Mouse (Mus musculus) forebrain, embryonic 13.5 days (tissue): ENCODE results near the gene Ewsr1. TPM values are rescaled to one million over a fixed set of nuclear protein-coding genes. Genes with fewer than 3 reads are reported as not detected.

Experiments
- ATAC-seq: fragments of 200-750 bp; cut with Nextera tagmentation; 2 replicates; pipeline ENCODE4 v1.8.0; 2017
- H3K27ac ChIP-seq: fragments of 300-500 bp; sonication (generic); 2 replicates; pipeline ENCODE4 v1.5.1; 2015; ENCODE audit warnings: inconsistent platforms, mild to moderate bottlenecking, moderate library complexity
- H3K27me3 ChIP-seq: fragments of 300-500 bp; sonication (generic); 2 replicates; pipeline ENCODE4 v1.6.1; 2015; ENCODE audit warnings: mild to moderate bottlenecking, inconsistent platforms
- H3K36me3 ChIP-seq: fragments of 300-500 bp; sonication (generic); 2 replicates; pipeline ENCODE4 v1.6.1; 2015; ENCODE audit warnings: mild to moderate bottlenecking, inconsistent platforms; ENCODE audit not compliant: poor library complexity, severe bottlenecking
- H3K4me1 ChIP-seq: fragments of 300-500 bp; sonication (generic); 2 replicates; pipeline ENCODE4 v1.6.1; 2015; ENCODE audit warnings: inconsistent platforms
- H3K4me2 ChIP-seq: fragments of 300-500 bp; sonication (generic); 2 replicates; pipeline ENCODE4 v1.6.1; 2015; ENCODE audit warnings: inconsistent platforms, mild to moderate bottlenecking, moderate library complexity
- H3K4me3 ChIP-seq: fragments of 300-500 bp; sonication (generic); 2 replicates; pipeline ENCODE4 v1.5.1; 2015; ENCODE audit warnings: mild to moderate bottlenecking, inconsistent platforms
- H3K9ac ChIP-seq: fragments of 300-500 bp; sonication (generic); 2 replicates; pipeline ENCODE4 v1.6.1; 2015; ENCODE audit warnings: mild to moderate bottlenecking, inconsistent platforms
- H3K9me3 ChIP-seq: fragments of 300-500 bp; sonication (generic); replicated peaks from 2 replicates; pipeline ENCODE4 v1.6.1; 2016; ENCODE audit warnings: inconsistent platforms
- WGBS: fragments of 180-500 bp; shearing (Covaris S2); methylation state at CpG from one replicate; pipeline ENCODE4 v1.1.7; 2015; 5-methylcytosine and 5-hydroxymethylcytosine counted together
- polyA plus RNA-seq: library from polyadenylated mRNA; unstranded; fragments of >200 nt; fragmentation: Nextera tagmentation; extraction: Ambion mirVana; gene quantifications from 2 replicates; pipeline ENCODE4 v1.2.1, GENCODE M21; 2015

Ewsr1 gene
- polyA plus RNA-seq, 1 experiment from 2014 or later = 808 TPM

DNA sequence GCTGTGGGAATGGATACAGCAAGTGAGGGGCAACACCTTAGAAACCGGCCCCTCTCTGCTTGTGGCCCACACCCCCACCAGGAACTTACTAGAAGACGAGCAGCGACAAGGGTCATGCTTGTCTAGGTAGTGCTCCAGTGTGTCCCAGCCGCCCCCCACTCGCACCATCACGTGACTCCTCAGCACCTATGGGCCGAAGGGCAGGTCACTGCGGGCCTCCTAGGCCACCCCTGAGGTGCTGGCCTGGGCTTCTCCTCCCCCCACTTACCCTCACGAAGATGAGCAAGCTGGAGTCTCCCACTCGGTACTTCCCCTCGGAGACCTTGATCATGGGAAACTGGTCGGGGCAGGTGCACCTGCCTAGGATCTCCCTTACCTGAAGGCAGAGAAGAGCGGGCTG lies 36.7 kb downstream of the Ewsr1 start:
- H3K27me3 ChIP-seq = peaks cover 74% of the 10 kb centered on the region
- H3K9ac ChIP-seq = peak overlapping the region; percentile 57; the same call in 1 of the 2 replicates
- no peaks in the 10 kb centered on the region for H3K9me3 ChIP-seq
- WGBS = 17% methylated on average over 13 of the region's 13 CpGs
- peak overlapping the region; percentile 40 for H3K4me3 ChIP-seq
- ATAC-seq = no peak; the same call in 1 of the 2 replicates
- H3K4me1 ChIP-seq = peaks cover 60% of the 10 kb centered on the region
- H3K36me3 ChIP-seq = 0 out of 2 replicates have a peak, but pooled peaks cover 5% of the 10 kb centered on the region
- H3K27ac ChIP-seq = no peak overlapping the region
- H3K4me2 ChIP-seq = peak overlapping the region; percentile 79

DNA sequence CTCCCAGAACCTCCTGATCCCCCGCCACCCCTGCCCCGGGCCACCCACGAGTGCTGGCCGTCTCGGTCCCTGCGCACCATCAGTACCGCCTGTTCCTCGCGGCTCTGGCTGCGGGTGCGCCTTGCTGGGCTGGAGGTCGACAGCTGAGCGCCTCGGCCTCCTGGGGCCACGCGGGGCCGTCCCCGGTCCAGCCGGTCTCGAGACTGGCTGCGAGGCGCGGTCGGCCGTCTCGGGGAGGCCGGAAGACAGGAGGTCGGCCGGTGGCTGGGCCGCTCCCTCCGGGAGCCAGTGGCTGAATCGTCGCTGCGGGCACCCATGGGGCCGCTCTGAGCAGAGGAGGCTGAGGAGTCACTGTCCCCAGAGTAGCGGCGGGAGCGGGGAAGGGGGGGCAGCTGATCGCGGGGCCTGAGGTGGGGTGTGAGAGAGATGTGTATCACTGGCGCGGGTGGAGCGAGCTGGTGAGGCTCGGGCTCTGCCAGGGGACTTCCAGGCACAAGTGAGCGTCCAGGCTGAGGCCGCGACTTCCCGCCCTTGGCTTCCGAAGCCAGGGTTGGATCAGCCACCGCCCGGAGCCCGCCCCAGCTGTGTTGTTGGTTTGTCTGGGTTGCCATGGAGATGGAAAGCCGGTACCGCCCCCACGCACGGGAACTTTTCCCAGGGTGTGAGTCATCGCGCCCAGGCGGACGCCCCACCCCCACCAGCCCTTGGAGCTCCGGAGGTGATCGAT lies 37.5 kb downstream of the Ewsr1 start:
- H3K27me3 ChIP-seq = peaks cover 82% of the 10 kb centered on the region
- H3K9me3 ChIP-seq = no peaks in the 10 kb centered on the region
- peaks cover 67% of the 10 kb centered on the region for H3K4me1 ChIP-seq
- H3K27ac ChIP-seq = no peak overlapping the region
- under 1% methylated on average over 56 of the region's 62 CpGs for WGBS
- peak; percentile 33 for ATAC-seq
- H3K4me3 ChIP-seq = peak overlapping the region; percentile 40
- 0 out of 2 replicates have a peak, but pooled peaks cover 5% of the 10 kb centered on the region for H3K36me3 ChIP-seq
- H3K4me2 ChIP-seq = peak overlapping the region; percentile 79
- H3K9ac ChIP-seq = peak overlapping the region; percentile 57

DNA sequence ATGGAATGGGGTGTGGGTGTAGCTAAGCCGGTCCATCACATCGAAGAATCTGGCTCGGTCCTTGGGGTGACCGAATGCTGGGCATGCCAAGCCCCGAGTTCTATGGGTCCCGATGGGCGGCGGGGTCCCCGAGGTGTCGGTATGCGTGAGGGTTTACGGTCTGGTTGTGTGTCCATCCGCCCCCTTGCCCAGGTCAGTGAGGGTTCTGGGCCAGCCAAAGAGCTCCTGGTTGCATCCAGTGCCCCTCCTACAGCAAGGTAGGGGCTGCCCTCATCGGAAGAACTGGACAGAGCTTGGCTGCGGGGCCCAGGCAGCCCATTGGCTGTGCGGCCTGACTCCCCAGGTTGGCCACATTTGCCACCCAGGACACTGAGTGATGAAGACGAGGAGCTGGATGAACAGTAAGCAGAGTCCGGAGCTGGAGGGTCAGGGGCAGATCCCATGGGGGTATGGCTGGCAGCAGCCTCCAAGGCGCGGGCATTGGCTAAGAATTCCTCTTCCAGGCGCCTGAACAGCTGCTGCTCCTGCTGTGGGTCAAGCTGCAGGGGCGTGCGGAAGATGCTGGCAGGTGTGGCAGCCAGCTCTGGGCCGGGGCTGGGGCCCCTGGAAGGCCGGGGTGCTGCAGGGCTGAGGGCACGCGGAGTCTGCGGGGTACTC lies 38.2 kb downstream of the Ewsr1 start:
- peaks cover 73% of the 10 kb centered on the region for H3K4me1 ChIP-seq
- H3K27ac ChIP-seq = no peak overlapping the region
- peaks cover 88% of the 10 kb centered on the region for H3K27me3 ChIP-seq
- no peaks in the 10 kb centered on the region for H3K9me3 ChIP-seq
- WGBS = 51% methylated on average over 28 of the region's 28 CpGs
- no peak for ATAC-seq
- H3K9ac ChIP-seq = peak overlapping the region; percentile 57
- H3K4me2 ChIP-seq = peak overlapping the region; percentile 79
- peak overlapping the region; percentile 40 for H3K4me3 ChIP-seq
- H3K36me3 ChIP-seq = 0 out of 2 replicates have a peak, but pooled peaks cover 5% of the 10 kb centered on the region

DNA sequence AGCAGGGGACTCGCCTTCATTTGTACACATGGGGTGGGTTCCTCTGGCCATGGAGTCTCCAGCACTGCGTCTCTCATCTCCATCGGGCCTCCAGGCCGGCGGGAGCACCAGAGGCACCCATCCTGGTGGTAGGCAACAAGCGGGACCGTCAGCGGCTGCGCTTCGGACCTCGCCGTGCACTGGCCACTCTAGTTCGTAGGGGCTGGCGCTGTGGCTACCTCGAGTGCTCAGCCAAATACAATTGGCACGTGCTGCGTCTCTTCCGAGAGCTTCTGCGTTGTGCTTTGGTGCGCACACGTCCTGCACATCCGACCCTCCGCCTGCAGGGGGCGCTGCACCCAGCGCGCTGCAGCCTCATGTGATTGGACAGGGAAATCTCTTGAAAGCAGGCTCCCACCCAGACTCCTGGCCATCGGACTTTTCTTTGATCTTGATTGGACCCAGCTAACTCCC lies 39.3 kb downstream of the Ewsr1 start:
- H3K9ac ChIP-seq = peak overlapping the region; percentile 8; the same call in 1 of the 2 replicates
- peaks cover 71% of the 10 kb centered on the region for H3K4me1 ChIP-seq
- H3K36me3 ChIP-seq = 0 out of 2 replicates have a peak, but pooled peaks cover 5% of the 10 kb centered on the region
- 8% methylated on average over 27 of the region's 27 CpGs for WGBS
- no peak overlapping the region for H3K4me2 ChIP-seq
- H3K27ac ChIP-seq = no peak overlapping the region
- ATAC-seq = no peak
- no peak overlapping the region for H3K4me3 ChIP-seq
- no peaks in the 10 kb centered on the region for H3K9me3 ChIP-seq
- H3K27me3 ChIP-seq = peaks cover 95% of the 10 kb centered on the region

DNA sequence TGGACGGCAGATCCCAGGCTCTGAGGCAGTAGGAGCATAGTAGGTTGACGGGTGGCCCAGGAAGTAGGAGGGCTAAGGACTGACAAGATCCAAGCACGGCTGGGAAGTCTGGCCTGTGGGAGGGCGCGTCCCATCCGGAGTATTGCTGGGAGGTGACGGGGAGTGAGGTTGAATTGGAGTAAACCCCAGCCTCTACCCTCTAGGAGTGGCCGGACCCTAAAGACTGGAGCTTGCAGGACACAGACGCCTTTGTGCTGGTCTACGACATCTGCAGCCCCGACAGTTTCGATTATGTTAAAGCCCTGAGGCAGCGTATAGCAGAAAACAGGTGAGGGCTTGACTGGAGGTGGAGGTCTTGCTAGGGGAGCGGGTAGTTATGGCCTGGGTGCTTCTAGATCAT lies 39.8 kb downstream of the Ewsr1 start:
- 0 out of 2 replicates have a peak, but pooled peaks cover 5% of the 10 kb centered on the region for H3K36me3 ChIP-seq
- no peak overlapping the region for H3K4me3 ChIP-seq
- WGBS = 29% methylated on average over 14 of the region's 14 CpGs
- no peak overlapping the region for H3K4me2 ChIP-seq
- no peaks in the 10 kb centered on the region for H3K9me3 ChIP-seq
- no peak for ATAC-seq
- H3K27me3 ChIP-seq = peaks cover 90% of the 10 kb centered on the region
- no peak overlapping the region for H3K27ac ChIP-seq
- peaks cover 66% of the 10 kb centered on the region for H3K4me1 ChIP-seq
- H3K9ac ChIP-seq = peak overlapping the region; percentile 8; the same call in 1 of the 2 replicates

DNA sequence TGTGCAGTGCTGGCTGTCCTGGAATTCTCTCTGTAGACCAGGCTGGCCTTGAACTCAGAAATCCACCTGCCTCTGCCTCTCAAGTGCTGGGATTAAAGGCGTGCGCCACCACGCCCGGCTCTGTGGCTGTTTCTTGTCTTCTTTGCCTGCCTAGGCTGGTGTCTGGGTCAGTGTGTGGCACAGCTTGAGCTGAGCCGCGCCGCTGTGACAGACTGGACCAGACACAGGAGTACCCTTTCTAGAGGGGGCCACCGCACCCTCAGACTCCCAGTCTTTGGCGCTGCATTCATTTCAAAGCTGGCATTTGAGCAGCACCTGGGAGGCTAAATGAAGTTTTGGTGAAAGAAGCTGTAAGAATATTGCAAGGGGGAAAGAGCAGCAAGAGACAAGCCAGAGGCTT lies 40.3 kb downstream of the Ewsr1 start:
- Histone ChIP-seq H3K4me3 (0 out of 2 replicates have a peak overlapping the region, but pooled peaks have one; percentile 45), H3K9me3 (no peaks in the 10 kb centered on the region), H3K36me3 (0 out of 2 replicates have a peak, but pooled peaks cover 5% of the 10 kb centered on the region), H3K9ac (no peak overlapping the region), H3K27me3 (peaks cover 86% of the 10 kb centered on the region), H3K4me2 (no peak overlapping the region), H3K4me1 (peaks cover 62% of the 10 kb centered on the region), H3K27ac (no peak overlapping the region)
- no peak for ATAC-seq
- WGBS = 34% methylated on average over 9 of the region's 9 CpGs

DNA sequence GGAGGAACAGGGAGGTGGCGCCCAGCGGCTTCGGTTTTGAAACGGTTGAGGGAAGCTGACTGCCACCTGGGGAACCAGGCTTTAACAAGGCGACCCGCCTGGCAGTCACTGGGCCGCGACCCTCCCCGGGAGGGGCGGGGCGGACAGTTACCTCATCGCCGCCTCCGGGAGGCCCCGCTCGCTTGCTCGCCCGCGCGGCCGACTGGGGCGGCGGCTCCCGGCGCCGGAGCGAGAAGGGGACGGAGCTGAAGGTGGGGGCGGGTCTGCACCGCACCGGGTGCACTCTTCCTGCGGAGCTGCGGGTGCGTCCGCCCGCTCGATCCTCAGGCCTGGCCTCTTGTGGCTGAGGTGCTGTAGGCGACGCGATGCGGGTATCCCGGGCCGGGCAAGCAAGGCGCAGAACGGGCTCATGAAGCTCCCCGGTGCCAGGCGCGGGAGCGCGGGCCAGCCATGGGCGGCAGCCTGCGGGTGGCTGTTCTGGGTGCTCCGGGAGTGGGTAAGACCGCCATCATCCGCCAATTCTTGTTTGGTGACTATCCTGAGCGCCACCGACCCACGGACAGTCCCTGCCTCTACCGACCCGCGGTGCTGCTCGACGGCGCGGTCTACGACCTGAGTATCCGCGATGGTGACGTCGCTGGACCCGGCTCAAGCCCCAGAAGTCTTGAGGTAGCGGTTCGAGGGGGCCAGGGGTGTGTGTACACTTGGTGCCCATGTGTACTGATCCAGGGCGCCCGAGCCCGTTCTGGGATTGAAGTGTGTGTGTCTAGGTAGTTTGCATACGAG lies 41.0 kb downstream of the Ewsr1 start, which contains the start of gene Rasl10a:
Gene Rasl10a, plus strand, starts transcription at position 273 of the 786 bp plus-strand sequence.
- H3K9me3 ChIP-seq = no peaks in the 10 kb centered on the region
- peaks cover 54% of the 10 kb centered on the region for H3K4me1 ChIP-seq
- no peak within 1 kb of the TSS for H3K27ac ChIP-seq
- WGBS = 3% methylated on average over 77 of the region's 77 CpGs
- H3K4me3 ChIP-seq = peak within 1 kb of the TSS; percentile 45
- peak within 1 kb of the TSS; percentile 82 for H3K4me2 ChIP-seq
- H3K27me3 ChIP-seq = peaks cover 78% of the 10 kb centered on the region
- ATAC-seq = no peak
- peak within 1 kb of the TSS; percentile 65 for H3K9ac ChIP-seq
- 0 out of 2 replicates have a peak, but pooled peaks cover 3% of the 10 kb centered on the region for H3K36me3 ChIP-seq

DNA sequence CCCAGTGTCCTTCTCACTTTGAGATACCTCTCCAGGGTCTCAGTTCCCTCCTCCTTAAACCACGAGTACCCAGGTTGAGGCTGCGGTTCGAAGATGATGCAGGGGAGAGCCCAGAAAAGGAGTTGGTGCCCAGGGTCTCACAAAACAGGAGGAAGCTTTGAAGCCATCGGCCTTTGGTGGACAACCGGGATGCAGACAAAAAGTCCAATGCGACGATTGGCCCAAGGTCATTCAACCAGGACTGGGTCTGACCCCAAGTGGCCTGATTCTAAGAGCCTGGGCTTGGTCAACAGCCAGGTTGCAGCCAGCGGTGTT lies 41.6 kb downstream of the Ewsr1 start:
- peaks cover 49% of the 10 kb centered on the region for H3K4me1 ChIP-seq
- no peaks in the 10 kb centered on the region for H3K9me3 ChIP-seq
- H3K9ac ChIP-seq = peak overlapping the region; percentile 65; the same call in 1 of the 2 replicates
- no peaks in the 10 kb centered on the region for H3K36me3 ChIP-seq
- H3K27me3 ChIP-seq = peaks cover 73% of the 10 kb centered on the region
- ATAC-seq = no peak
- peak overlapping the region; percentile 45 for H3K4me3 ChIP-seq
- H3K27ac ChIP-seq = no peak overlapping the region
- WGBS = 11% methylated on average over 8 of the region's 8 CpGs
- peak overlapping the region; percentile 82 for H3K4me2 ChIP-seq

DNA sequence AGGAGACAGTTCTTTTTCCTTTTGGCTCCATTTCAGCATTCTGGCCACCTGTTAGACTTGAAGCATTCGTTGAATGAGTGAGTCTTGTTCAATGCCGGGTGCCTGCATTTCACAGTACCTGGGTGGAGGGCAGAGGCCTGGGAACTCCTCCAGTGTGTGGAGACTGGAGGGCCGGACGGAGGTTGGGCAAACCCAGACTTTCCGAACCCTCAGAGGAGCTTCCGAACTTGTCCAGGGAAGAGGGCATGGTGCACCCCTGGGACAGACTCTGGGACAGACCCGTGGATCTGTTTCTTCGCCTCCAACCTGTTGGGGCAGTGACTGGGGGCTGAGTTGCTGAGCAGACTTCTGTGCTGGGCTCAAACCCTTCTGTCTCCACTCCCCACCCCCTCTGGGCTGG lies 42.0 kb downstream of the Ewsr1 start:
- H3K36me3 ChIP-seq = no peaks in the 10 kb centered on the region
- ATAC-seq = no peak
- H3K27ac ChIP-seq = no peak overlapping the region
- no peak overlapping the region for H3K9ac ChIP-seq
- H3K4me2 ChIP-seq = no peak overlapping the region
- 50% methylated on average over 8 of the region's 8 CpGs for WGBS
- peaks cover 45% of the 10 kb centered on the region for H3K4me1 ChIP-seq
- peaks cover 69% of the 10 kb centered on the region for H3K27me3 ChIP-seq
- H3K9me3 ChIP-seq = no peaks in the 10 kb centered on the region
- H3K4me3 ChIP-seq = peak overlapping the region; percentile 45; the same call in 1 of the 2 replicates

DNA sequence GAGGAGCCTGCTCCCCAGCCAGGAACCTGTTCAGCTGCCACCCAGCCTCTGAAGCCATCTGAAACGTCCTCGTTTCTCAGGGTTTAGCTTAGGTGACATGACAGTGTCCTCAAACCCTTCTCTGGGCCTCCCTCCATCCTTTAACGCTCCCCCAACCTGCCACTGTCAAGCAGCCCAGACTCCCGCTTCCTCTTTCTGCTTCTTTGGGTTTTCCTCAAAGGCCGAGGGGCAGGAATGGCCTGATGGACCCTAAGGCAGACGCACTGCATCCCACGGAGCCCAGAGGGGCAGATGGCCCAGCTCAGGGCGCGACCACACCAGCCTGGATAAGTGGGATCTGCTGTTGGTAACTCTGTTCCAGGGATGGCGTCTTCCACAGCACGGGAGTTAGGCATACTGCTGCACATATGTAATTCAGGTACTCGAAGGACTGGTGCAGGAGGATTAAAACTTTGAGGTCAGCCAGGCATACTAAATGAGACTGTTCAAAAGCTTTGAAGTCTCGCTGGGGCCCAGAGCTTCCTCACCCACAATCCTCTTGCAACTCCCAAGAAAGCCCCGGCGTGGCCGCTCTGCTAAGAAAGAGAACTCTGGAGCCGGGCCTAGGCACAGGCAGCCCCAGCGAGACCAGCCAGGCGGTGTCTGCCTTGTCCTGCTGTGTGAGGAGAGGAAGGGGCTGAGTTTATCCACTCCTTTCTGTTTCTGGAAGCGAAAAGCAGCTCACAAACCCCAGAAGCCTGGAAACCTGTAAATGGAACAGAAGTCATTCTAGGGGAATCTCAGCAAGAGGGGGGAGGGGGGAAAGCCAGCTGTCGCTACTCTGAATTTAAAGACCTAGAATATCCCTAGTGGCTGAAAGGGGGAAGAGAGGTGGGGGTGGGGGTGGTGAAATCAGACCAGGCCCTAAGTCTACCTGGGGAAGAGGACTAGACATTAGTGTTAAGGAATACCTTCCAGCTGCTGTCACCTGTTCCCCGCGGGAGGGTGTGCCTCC lies 42.8 kb downstream of the Ewsr1 start:
- H3K9me3 ChIP-seq = no peaks in the 10 kb centered on the region
- H3K4me3 ChIP-seq = no peak overlapping the region
- peaks cover 37% of the 10 kb centered on the region for H3K4me1 ChIP-seq
- H3K9ac ChIP-seq = no peak overlapping the region
- 21% methylated on average over 23 of the region's 23 CpGs for WGBS
- peaks cover 60% of the 10 kb centered on the region for H3K27me3 ChIP-seq
- ATAC-seq = no peak
- no peak overlapping the region for H3K4me2 ChIP-seq
- H3K27ac ChIP-seq = no peak overlapping the region
- H3K36me3 ChIP-seq = no peaks in the 10 kb centered on the region

DNA sequence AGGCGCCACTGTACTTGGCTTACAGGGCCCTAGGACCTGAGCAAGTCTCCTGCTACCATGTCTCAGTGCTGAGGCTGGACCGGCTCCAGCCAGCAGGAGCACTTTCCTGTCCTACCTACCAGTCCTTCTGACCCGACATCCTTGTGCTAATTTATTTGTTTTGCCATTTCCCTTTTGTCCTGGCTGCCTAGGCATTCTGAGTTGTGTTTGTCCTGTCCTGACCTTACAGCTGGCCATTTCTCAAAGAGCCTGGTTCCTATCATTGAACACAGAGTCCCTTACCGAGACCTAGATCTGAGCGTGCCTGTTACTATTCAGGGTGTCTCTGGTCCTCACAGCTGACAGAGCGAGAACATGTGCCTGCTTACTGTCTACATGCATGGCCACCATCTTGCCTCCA lies 44.2 kb downstream of the Ewsr1 start:
- no peak for ATAC-seq
- Histone ChIP-seq H3K9me3 (no peaks in the 10 kb centered on the region), H3K4me2 (no peak overlapping the region), H3K9ac (no peak overlapping the region), H3K27me3 (peaks cover 47% of the 10 kb centered on the region), H3K36me3 (no peaks in the 10 kb centered on the region), H3K27ac (no peak overlapping the region), H3K4me3 (no peak overlapping the region), H3K4me1 (peaks cover 32% of the 10 kb centered on the region)
- 72% methylated on average over 6 of the region's 6 CpGs for WGBS
